Mouse (Mus musculus) erythroblast, embryonic 14.5 days (primary cell): ENCODE results near the gene Klhdc3.

ENCODE experiments used
- GATA1 ChIP-seq: IDR thresholded peaks from 2 replicates; pipeline ENCODE4 v1.6.1; 2012; ENCODE audit warnings: low read length, inconsistent platforms, mixed read lengths
- TAL1 ChIP-seq: IDR thresholded peaks from 3 replicates; pipeline ENCODE4 v1.6.1; 2012; ENCODE audit warnings: low read length, inconsistent platforms, mixed read lengths

DNA sequence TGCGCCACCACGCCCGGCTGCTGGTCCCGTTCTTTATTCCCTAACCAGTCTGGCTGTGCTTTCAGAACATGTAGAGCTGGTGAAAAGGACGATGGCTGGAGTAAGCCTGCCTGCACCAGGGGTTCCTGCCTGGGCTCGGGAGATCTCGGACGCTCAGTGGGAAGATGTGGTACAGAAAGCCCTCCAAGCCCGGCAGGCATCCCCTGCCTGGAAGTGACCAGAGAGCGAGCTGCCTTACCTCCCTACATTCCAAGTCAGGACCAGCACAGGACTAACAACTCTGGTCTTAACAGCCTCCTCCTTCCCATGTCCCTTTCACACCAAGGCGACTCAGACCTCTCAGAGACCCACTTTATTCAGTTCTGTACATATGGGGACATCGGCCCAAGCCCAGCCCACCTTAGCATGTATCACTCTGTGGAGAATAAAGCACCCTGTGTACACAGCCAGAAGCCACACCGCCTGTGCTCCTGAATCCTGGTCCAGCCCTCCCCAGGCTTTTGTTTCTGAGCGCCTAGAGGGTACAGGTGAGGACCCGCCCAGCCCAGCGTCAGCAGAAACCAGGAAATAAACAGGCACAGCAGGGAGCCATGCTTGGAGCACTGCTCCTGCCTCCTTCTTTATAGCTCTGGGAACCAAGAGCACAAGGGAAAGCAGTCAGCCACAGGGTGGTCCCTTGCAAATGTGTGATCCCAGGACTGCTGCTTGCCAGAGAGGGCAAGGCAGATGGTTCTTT lies 2.1 kb upstream of the Klhdc3 start:
- TF ChIP-seq GATA1: no peak
- TF ChIP-seq TAL1: no peak
